Comparison of ENCODE assay signal across 23 mouse cellular contexts in genomic region chr3:67877253-67877652, GRCm38 (mm10). TPM values are rescaled to one million over a fixed set of nuclear protein-coding genes. Genes with fewer than 3 reads are reported as not detected.
DNase-seq lines count a peak whose midpoint lies in the region; TF ChIP-seq lines count a peak whose summit lies in the region.
"Had no signal": no experiment of that assay in that cellular context is flagged by ENCODE, and none has a peak within 500 bp of the region (broad histone marks: within the 10 kb centered on the region; RNA-seq: fewer than 3 reads in every experiment).

No protein-coding gene starts in this region.

- H3K4me1 ChIP-seq in CH12.LX (ENCODE audit: control insufficient read depth in 1 of 2, insufficient read depth in 2 of 2), result peaks cover 0 to 10% of the 10 kb centered on the region in 2 experiments; a peak in 2 of 4 replicates

- TF ChIP-seq EP300 in CH12.LX (IDR thresholded peaks at IDR 0.05; ENCODE audit: low read length), result peak; percentile 83

- H3K9ac ChIP-seq in CH12.LX (ENCODE audit: insufficient read depth, low read depth), result peak overlapping the region; percentile 60

- DNase-seq in CH12.LX (ENCODE audit: extremely low read depth), result peak; percentile 18
- DNase-seq in layer of hippocampus, adult 2 months (ENCODE audit: low spot score in 2 of 2), result no peak
- DNase-seq: adrenal gland, adult 2 months; adrenal gland, adult 8-10 months; adrenal gland, postnatal 10 days; adrenal gland, postnatal 14 days; adrenal gland, postnatal 25 days; adrenal gland, postnatal 36 days; B cell, adult 2 months; cerebellum, adult 11 months; cerebellum, adult 11-12 months; cerebellum, adult 18-20 months; cerebellum, adult 2 months; cerebellum, adult 8-10 months had no signal

- peak overlapping the region; percentile 50; the same call in 1 of the 2 replicates for H3K4me2 ChIP-seq in CH12.LX (ENCODE audit: insufficient read depth, low read depth, poor library complexity, severe bottlenecking)

- TF ChIP-seq RAD21 in CH12.LX (IDR thresholded peaks at IDR 0.05; ENCODE audit: low read depth, low read length), result no peak

- H3K27ac ChIP-seq in CH12.LX (ENCODE audit: insufficient read depth, low read depth), result peak overlapping the region; percentile 62; the same call in 1 of the 2 replicates
- no peak overlapping the region for H3K27ac ChIP-seq in layer of hippocampus, adult 2 months

- peak overlapping the region in 1 of 3 experiments; percentile 18 for H3K4me3 ChIP-seq in CH12.LX (replicated peaks in 1 of 3; ENCODE audit: low read depth in 2 of 3, low read length in 2 of 3, poor library complexity in 1 of 3)
- no peak overlapping the region for H3K4me3 ChIP-seq in layer of hippocampus, adult 2 months

- no peaks in the 10 kb centered on the region for H3K79me2 ChIP-seq in CH12.LX (replicated peaks; ENCODE audit: control insufficient read depth, extremely low read depth, insufficient read depth, poor library complexity, severe bottlenecking)

- H3K27me3 ChIP-seq in CH12.LX (replicated peaks), result no peaks in the 10 kb centered on the region

- H3K9me3 ChIP-seq in CH12.LX (replicated peaks; ENCODE audit: low read length), result no peaks in the 10 kb centered on the region
- H3K9me3 ChIP-seq: G1E had no signal

- no peaks in the 10 kb centered on the region for H3K36me3 ChIP-seq in CH12.LX (replicated peaks in 1 of 2; ENCODE audit: control insufficient read depth in 1 of 2, insufficient read depth in 1 of 2, low read length in 1 of 2)
- H3K36me3 ChIP-seq: G1E had no signal

- no peak for TF ChIP-seq CTCF in CH12.LX (conservative IDR thresholded peaks at IDR 0.05 in 1 of 2, IDR thresholded peaks at IDR 0.05 in 1 of 2; ENCODE audit: low read depth in 2 of 2, low read length in 2 of 2)
- no peak for TF ChIP-seq CTCF in layer of hippocampus, adult 2 months (conservative IDR thresholded peaks at IDR 0.05)

- TF ChIP-seq POLR2A in CH12.LX (IDR thresholded peaks at IDR 0.05; ENCODE audit: low read depth, low read length), result no peak

- in situ Hi-C loops in CH12.LX (cut with MboI; ENCODE audit: low pct_ligation_motif_present, low pct_unique_long_range_greater_than_20kb, low sequenced_read_pairs), result no loop called here

- dilution Hi-C loops in CH12.LX (cut with MboI; ENCODE audit: extremely low pct_ligation_motif_present, extremely low pct_unique_long_range_greater_than_20kb, low sequenced_read_pairs), result no loop called here

TF ChIP-seq in CH12.LX, 34 proteins besides CTCF, POLR2A, EP300 and RAD21:
- TF ChIP-seq GABPA (IDR thresholded peaks at IDR 0.05; ENCODE audit: insufficient replicate concordance, low read depth, low read length) (no peak), MAZ (IDR thresholded peaks at IDR 0.05; ENCODE audit: low read depth, low read length) (no peak), CHD1 (IDR thresholded peaks at IDR 0.05; ENCODE audit: low read depth, low read length) (no peak), USF1 (IDR thresholded peaks at IDR 0.05; ENCODE audit: low read depth, low read length) (no peak), E2F4 (IDR thresholded peaks at IDR 0.05; ENCODE audit: insufficient replicate concordance, low read depth, low read length) (no peak), JUND (conservative IDR thresholded peaks at IDR 0.05; ENCODE audit: low read depth, low read length) (no peak), ZKSCAN1 (IDR thresholded peaks at IDR 0.05; ENCODE audit: borderline replicate concordance, low read depth, low read length) (no peak), MEF2A (IDR thresholded peaks at IDR 0.05; ENCODE audit: borderline replicate concordance, low read depth, low read length) (no peak), CHD2 (IDR thresholded peaks at IDR 0.05; ENCODE audit: low read length) (no peak), IRF4 (IDR thresholded peaks at IDR 0.05; ENCODE audit: low read depth, low read length) (peak; percentile 58; the same call in 1 of the 2 replicates), ZC3H11A (IDR thresholded peaks at IDR 0.05; ENCODE audit: low read depth, low read length) (no peak), TCF12 (IDR thresholded peaks at IDR 0.05; ENCODE audit: low read depth, low read length) (no peak), SIN3A (IDR thresholded peaks at IDR 0.05; ENCODE audit: low read length) (no peak), MYC (IDR thresholded peaks at IDR 0.05; ENCODE audit: low read depth, low read length) (0 out of 2 replicates have a peak, but pooled peaks have one; percentile 20), UBTF (IDR thresholded peaks at IDR 0.05; ENCODE audit: low read depth, low read length) (no peak), ZMIZ1 (IDR thresholded peaks at IDR 0.05; ENCODE audit: low read depth, low read length) (no peak), SMC3 (IDR thresholded peaks at IDR 0.05; ENCODE audit: low read depth, low read length) (no peak), BHLHE40 (IDR thresholded peaks at IDR 0.05; ENCODE audit: low read depth, low read length) (no peak), ZNF384 (IDR thresholded peaks at IDR 0.05; ENCODE audit: low read depth, low read length) (peak; percentile 58)

RNA-seq across cellular contexts. Expression of gene Iqcj, which starts 14.8 kb away (rescaled TPM):
- total RNA-seq in CH12.LX (2012; rRNA removed) (0.47 and 0.63 TPM in 2 replicates), CH12.LX (2014; rRNA removed) (not detected in 2 replicates)
- polyA plus RNA-seq in CH12.LX (2012; ENCODE audit: insufficient read length, low read depth), result not detected in 2 replicates
- 1 to 10 TPM; 4.4 to 5.7 TPM for total RNA-seq in layer of hippocampus, adult 2 months (2021)
- total RNA-seq: adrenal gland, adult 18-20 months; adrenal gland, adult 2 months; adrenal gland, adult 8-10 months; adrenal gland, postnatal 10 days; adrenal gland, postnatal 14 days; adrenal gland, postnatal 25 days; adrenal gland, postnatal 36 days; adrenal gland, postnatal 4 days; ES-E14; MEL had no signal
- polyA plus RNA-seq: activated CD4-positive, CD25-positive, alpha-beta regulatory T cell, adult 4 months; adrenal gland, adult 2 months; C2C12; CD4-positive, CD25-positive, alpha-beta regulatory T cell, adult 4 months; G1E; Patski had no signal

RNA-seq across cellular contexts. Expression of gene Iqschfp, which starts 14.8 kb away (rescaled TPM):
- total RNA-seq in CH12.LX (2012; rRNA removed) (0.25 and 0.29 TPM in 2 replicates), CH12.LX (2014; rRNA removed) (not detected in 2 replicates)
- polyA plus RNA-seq in CH12.LX (2012; ENCODE audit: insufficient read length, low read depth), result 0.13 TPM in 1 of 2 replicates, not detected in the other
- total RNA-seq in layer of hippocampus, adult 2 months (2021), result 10 to 100 TPM; 13.6 to 15.5 TPM
- total RNA-seq: adrenal gland, adult 18-20 months; adrenal gland, adult 2 months; adrenal gland, adult 8-10 months; adrenal gland, postnatal 10 days; adrenal gland, postnatal 14 days; adrenal gland, postnatal 25 days; adrenal gland, postnatal 36 days; ES-E14; G1E; MEL had no signal
- polyA plus RNA-seq: activated CD4-positive, CD25-positive, alpha-beta regulatory T cell, adult 4 months; adrenal gland, adult 2 months; C2C12; CD4-positive, CD25-positive, alpha-beta regulatory T cell, adult 4 months; G1E; Patski had no signal

Comparison
In these comparisons a context has a peak if more than half of its experiments do, and no peak if none do; other contexts are left out.
1. RNA of gene Iqschfp, which starts 14.8 kb away (total RNA-seq): 13.6 to 15.5 TPM in layer of hippocampus, adult 2 months; 0.25 to 0.29 TPM in CH12.LX; every median in the first group is over 10 times any median in the second.